Mouse (Mus musculus) spleen, postnatal 10 days (tissue): Measurements from ENCODE around the gene Csrnp3.
"Not testable (repeated sequence)": the region's sequence is repeated elsewhere in the genome, so short reads cannot be mapped to it uniquely, and the experiment has no call there.

Experiments
- DNase-seq, 2 experiments: peaks; one replicate each; pipeline ENCODE4 v3.0.0; 2021 to 2022; ENCODE audit warnings: low spot score in 2 of 2

The Csrnp3 gene

GRCm38 (mm10) chr2:65845551-65845950, at the start of gene Csrnp3:
Gene Csrnp3, plus strand, starts transcription at chr2:65845767.
- no peak for DNase-seq

DNA sequence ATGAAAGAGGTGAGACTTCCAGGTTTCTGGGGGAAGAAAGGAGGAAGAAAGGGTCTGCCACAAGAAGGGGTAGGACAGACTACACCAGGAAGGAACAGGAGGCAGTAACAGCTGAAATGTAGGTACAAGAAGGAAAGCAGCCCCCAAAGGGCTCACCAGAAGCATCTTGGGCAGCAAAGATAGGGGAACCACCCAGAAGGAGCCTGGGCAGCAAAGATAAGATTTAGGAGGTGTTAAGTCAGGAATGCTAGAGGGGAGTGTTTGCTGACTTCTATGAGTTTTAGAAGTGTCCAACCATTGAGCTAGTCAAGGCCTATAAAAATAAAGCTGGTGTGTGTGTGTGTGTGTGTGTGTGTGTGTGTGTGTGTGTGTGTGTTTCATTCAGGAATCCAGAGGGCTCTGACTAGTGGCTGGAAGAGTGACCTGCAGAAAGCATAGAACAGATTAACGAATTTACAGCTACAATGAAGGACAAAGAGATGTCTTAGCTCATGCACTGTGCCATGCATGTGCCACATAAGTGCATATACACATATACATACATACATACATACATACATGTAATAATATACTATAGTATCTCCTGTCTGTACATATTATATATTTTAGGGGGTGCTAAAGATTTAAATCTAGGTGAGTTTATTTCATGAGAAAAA, 44.4 kb upstream of the Csrnp3 start:
- DNase-seq = no peak

GRCm38 (mm10) chr2:65806556-65806955, 39.0 kb upstream of the Csrnp3 start:
- no peak for DNase-seq

DNA sequence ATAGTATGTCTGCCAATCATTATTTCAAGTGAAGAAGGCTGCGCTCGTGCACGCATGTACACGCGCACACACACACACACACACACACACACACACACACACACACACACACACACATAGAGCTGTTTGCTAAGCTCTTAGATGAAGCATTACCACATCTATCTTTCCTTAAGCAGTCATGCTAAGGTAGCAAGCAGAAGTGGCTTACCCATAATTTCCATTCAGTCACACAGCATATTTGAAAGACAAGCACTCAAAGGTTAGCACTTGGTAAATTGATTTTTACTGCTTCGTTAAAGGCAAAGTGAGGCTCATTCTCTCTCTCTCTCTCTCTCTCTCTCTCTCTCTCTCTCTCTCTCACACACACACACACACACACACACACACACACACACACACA, 34.4 kb upstream of the Csrnp3 start:
- not testable (repeated sequence) for DNase-seq

DNA sequence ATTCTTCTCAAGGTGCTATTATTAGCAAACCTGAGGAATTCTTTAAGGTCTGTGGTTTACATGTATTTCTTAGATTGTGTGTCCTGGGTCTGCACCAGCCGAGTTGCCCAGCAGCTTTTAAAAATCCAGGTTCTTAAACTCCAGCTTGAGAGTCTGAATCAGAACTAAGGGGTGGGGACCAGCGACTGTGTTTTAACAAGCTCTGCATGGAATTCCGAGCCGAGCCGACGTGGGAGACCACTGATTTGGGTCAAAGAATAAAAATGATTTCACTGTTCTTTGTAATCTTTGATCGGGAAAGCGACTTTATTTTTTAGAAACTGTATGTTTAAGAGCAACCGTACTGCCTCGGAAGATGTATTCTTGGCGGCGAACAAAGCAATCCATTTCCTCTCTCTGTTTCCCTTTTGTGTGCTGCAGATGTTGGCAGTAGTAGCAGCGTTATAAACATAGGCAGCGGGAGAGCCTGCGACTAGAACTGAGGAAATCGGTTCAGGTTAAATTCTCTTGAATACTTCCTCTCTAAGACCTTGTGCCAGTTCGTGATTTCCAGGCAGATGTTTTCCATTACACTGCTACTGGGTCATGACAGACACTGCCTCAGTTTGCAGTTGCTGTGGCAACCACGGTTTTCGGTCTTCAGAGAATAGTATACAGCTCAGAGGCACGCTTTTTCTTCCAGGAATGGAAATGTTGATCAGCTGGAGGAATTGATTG, 27.3 kb upstream of the Csrnp3 start:
- DNase-seq = no peak

- no peak for DNase-seq
Measured at GRCm38 (mm10) chr2:65820114-65820769, 25.3 kb upstream of the Csrnp3 start.

DNA sequence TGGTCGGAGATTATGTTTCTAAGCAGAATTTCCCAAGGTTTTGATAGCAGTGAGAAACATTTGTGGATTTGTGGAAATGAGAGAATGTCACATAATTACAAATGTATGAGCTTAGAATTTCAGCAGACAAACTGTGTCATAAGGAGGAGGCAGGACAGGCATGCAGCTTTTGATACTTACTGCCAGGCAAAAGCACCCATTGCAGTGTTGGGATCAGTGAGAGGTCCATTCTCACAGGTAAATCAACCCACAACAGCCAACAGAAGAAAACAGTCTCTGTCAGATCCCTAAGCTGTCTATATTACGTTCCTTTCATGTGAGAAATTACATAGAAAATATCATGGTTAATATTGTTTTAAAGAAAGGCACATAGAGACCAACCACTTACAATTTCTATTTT, 19.3 kb upstream of the Csrnp3 start:
- DNase-seq = no peak

GRCm38 (mm10) chr2:65826801-65827200, 18.8 kb upstream of the Csrnp3 start:
- DNase-seq = no peak

GRCm38 (mm10) chr2:65828699-65829098, 16.9 kb upstream of the Csrnp3 start:
- DNase-seq = no peak

DNA sequence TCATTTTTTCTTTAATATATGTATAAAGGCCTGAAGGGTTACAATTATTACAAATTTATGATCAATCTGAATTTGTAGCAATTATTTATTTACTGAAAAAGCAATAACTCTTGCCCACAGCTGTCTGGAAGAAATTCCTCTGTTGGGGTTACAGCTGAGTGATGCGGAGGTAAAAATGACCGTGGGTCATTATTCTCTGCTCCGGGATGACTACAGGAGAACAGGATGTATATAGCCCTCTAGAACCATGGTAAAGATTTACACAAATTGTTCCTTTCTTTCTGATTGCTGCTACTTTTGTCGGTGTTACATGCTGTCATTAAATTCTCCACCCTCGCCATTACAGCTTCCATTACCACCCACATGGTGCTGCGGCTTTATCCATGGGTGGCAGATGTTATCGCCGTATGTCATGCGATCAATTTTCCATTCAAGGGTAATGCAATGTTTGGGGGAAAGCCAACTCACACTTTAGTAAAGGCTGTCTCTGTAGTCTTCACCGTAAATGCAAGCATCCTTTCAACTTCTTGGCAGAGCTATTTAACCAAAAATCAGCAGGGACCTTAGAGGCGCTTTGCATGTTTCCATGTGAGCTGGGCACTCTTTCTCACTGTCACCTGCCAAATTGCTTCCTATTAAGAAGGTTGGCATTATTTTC, 12.7 kb upstream of the Csrnp3 start:
- DNase-seq = no peak

DNA sequence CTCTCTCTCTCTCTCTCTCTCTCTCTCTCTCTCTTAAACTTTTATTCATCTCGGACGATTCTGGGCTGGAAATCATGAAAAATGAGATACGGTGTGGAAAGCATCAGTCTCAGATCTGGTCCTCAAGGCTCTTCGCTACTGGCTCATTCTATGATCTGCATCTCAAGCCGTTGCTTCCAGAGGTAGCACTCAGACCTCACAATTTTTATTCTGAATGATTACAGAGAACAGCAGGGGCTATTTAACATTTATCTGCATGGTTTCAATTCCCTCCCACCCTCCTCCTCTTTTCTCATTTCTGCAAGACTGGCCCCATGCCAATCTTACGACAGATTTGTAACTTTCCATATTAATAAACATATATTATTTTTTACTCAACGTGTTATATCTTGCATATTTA, 12.1 kb upstream of the Csrnp3 start:
- no peak for DNase-seq

GRCm38 (mm10) chr2:65841606-65842005, 4.0 kb upstream of the Csrnp3 start:
- DNase-seq = no peak

DNA sequence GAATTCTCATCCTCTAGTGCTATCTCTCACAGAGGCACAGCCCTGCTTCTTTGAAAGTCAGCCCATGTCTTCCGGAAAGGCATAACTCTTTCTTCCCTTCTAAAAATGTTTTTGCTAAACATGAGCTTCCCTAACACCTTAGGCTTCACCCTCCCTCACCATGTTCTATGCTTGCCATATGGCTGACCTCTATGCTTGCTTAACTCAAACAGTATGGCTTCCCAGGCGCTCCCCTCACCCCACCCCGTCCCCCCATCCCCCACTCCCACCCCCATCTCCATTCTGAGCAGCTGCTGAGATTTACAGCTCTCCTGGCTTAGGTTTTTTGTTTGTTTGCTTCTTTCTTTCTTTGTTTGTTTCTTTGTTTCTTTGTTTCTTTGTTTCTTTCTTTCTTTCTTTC, 3.2 kb upstream of the Csrnp3 start:
- DNase-seq = no peak

GRCm38 (mm10) chr2:65846000-65846755, 611 bp downstream of the Csrnp3 start:
- DNase-seq = no peak

DNA sequence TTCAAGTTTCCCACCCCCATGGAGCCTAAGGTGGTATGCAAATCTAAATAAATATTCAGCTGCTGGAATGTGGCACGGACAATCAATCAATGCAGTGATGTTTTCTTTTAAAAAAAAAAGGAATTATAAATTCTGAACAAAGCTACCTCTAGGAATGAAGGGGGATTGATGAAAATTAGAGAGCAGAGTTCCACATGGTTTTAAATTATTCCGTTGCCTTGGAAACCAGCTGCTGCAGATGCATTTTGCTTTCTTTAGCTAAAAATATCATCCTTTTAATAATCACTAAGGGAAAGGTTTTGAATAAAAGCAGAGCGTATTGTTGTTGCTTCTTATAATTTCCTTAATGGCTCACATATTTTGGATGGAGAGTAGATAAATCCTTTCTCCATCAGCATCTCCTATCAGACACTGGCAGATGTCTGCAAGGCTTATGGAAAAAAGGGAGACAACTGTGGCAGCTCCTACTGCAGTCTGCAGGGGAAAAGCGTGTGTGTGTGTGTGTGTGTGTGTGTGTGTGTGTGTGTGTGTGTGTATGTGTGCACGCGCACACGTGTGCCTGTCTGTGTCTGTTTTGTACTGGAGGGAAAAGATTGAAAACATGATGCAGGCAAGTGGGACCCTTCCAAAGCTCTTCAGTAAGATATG, 2.0 kb downstream of the Csrnp3 start:
- DNase-seq = no peak

DNA sequence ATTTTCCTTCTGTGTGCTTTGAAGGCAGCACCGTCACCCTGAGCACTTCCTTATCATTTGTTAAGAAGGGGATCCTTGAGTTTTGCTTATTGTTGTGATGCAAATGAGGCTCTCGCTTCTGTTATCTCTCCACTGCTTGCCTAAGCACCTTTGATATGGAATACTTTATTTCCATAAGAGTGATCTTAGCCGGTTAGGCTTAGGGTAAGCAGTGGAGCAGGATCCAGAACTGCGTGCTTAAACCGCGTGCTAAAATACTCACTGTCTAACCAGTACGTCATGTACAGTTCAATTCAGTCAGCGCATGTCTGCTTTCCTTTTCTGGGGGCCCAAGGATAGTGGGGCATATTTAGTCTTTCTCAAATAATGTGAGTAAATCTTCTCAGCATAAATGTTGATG, 3.1 kb downstream of the Csrnp3 start:
- no peak for DNase-seq

DNA sequence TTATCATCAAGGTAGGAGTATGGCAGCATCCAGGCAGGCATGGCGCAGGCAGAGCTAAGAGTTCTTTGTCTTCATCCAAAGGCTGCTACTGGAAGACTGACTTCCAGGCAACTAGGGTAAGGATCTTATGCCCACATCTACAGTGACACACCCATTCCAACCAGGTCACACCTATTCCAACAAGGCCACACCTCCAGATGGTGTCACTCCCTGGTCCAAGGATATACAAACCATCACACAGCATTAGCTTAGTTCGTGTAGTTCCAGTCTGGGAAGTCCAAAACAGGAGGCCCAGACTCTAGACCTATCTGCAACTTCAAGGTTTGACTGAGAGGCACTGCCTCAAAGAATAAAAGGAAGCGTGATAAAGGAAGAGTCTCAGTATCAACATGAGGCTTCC, 4.7 kb downstream of the Csrnp3 start:
- not testable (repeated sequence) for DNase-seq

- DNase-seq = no peak
Measured at GRCm38 (mm10) chr2:65856791-65857190, 11.2 kb downstream of the Csrnp3 start.

DNA sequence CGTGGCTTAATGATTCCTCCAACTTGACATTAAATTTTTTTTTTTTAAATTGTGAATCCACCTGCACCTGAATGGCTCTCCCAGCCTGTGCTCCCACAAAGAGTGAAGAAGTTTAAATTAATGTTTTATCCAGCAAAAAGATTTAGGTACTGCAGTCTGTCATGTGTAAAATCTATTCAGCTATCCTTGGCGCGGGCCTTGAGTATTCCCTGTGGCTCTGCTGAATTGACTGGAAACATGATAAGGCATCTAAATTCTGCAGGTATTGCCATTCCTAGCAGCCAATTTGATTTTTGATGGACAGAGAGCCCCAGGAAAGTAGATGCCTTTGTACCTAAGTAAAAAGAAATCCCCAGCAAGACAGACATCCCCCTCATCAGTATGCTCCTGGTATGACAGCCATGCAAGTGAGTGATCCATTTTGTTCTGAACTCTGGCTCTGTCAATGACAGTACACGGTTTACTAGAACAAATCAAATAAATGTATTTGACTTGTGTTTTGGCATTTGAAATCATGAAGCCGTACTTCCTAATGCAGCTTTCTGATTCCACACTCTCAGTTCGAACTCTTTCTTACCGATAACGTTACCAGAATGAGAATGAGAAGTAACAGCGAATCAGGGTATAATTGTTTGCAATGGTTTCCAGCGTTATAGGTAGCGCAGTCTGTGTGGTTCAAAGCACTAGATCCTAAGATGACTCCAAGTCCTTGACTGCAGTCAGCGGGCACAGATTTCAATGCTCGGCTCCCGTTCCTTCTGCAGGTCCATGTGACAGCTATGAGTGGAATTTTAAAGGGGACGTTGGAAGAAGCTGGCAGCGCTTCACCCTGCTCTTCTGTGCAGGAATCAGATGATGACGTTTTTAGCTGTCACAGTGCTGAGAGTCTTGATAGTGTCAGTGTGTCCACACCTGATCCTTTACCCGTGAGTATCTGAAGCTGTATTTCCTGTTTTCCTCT, 14.5 kb downstream of the Csrnp3 start:
- no peak for DNase-seq

- DNase-seq = no peak
Measured at GRCm38 (mm10) chr2:65864778-65865339, 19.3 kb downstream of the Csrnp3 start.
